Mouse (Mus musculus) hindbrain, embryonic 10.5 days (tissue): ENCODE measurements at regions not wholly inside any gene's neighbourhood (a gene's known extent, or its start where the extent isn't known, plus 50 kb on each side); places are given as distances from the start of the nearest gene placed in this dataset.

ENCODE experiments used
- DNase-seq: peaks from one replicate; pipeline ENCODE4 v3.0.0-alpha.2; 2017; ENCODE audit warnings: low spot score
- H3K27ac ChIP-seq: fragments of 300-500 bp; sonication (generic); 2 replicates; pipeline ENCODE4 v1.5.1; 2016; ENCODE audit warnings: mild to moderate bottlenecking, moderate library complexity
- H3K27me3 ChIP-seq: fragments of 300-500 bp; sonication (generic); 2 replicates; pipeline ENCODE4 v1.6.1; 2016; ENCODE audit warnings: mild to moderate bottlenecking; ENCODE audit not compliant: poor library complexity, insufficient read depth, severe bottlenecking
- H3K36me3 ChIP-seq: fragments of 300-500 bp; sonication (generic); 2 replicates; pipeline ENCODE4 v1.6.1; 2016; ENCODE audit warnings: mild to moderate bottlenecking, moderate library complexity
- H3K4me1 ChIP-seq: fragments of 300-500 bp; sonication (generic); replicated peaks from 2 replicates; pipeline ENCODE4 v1.6.1; 2016; ENCODE audit warnings: mild to moderate bottlenecking
- H3K4me3 ChIP-seq: fragments of 300-500 bp; sonication (generic); 2 replicates; pipeline ENCODE4 v1.5.1; 2016; ENCODE audit warnings: mild to moderate bottlenecking, moderate library complexity
- H3K9me3 ChIP-seq: fragments of 300-500 bp; sonication (generic); 2 replicates; pipeline ENCODE4 v1.6.1; 2016; ENCODE audit warnings: mild to moderate bottlenecking, moderate library complexity
- WGBS: fragments of 180-500 bp; shearing (Covaris S2); methylation state at CpG from one replicate; pipeline ENCODE4 v1.1.7; 2016; 5-methylcytosine and 5-hydroxymethylcytosine counted together

GRCm38 (mm10) chr14:102118166-102118565 is 388.4 kb downstream of the Lmo7 start:
- no peaks in the 10 kb centered on the region for H3K9me3 ChIP-seq
- DNase-seq = no peak
- no peaks in the 10 kb centered on the region for H3K27me3 ChIP-seq
- H3K4me1 ChIP-seq = no peaks in the 10 kb centered on the region
- no peak overlapping the region for H3K4me3 ChIP-seq
- no peaks in the 10 kb centered on the region for H3K36me3 ChIP-seq
- 93% methylated on average over 3 of the region's 3 CpGs for WGBS
- no peak overlapping the region for H3K27ac ChIP-seq

- no peaks in the 10 kb centered on the region for H3K27me3 ChIP-seq
- WGBS = 92% methylated on average over 3 of the region's 3 CpGs
- H3K4me1 ChIP-seq = no peaks in the 10 kb centered on the region
- no peak overlapping the region for H3K27ac ChIP-seq
- DNase-seq = no peak
- H3K9me3 ChIP-seq = no peaks in the 10 kb centered on the region
- no peaks in the 10 kb centered on the region for H3K36me3 ChIP-seq
- no peak overlapping the region for H3K4me3 ChIP-seq
Measured at GRCm38 (mm10) chr14:102106165-102106564, 376.4 kb downstream of the Lmo7 start.

- DNase-seq = no peak
- Histone ChIP-seq H3K36me3 (no peaks in the 10 kb centered on the region), H3K4me3 (no peak overlapping the region), H3K27me3 (no peaks in the 10 kb centered on the region), H3K27ac (no peak overlapping the region), H3K9me3 (no peaks in the 10 kb centered on the region), H3K4me1 (no peaks in the 10 kb centered on the region)
- 65% methylated on average over 1 of the region's 1 CpGs for WGBS
Measured at GRCm38 (mm10) chr14:102094105-102094504, 364.3 kb downstream of the Lmo7 start.

GRCm38 (mm10) chr14:102092557-102092956 is 362.8 kb downstream of the Lmo7 start:
- WGBS = 58% methylated on average over 6 of the region's 6 CpGs
- H3K36me3 ChIP-seq = no peaks in the 10 kb centered on the region
- no peak for DNase-seq
- no peak overlapping the region for H3K27ac ChIP-seq
- no peak overlapping the region for H3K4me3 ChIP-seq
- no peaks in the 10 kb centered on the region for H3K27me3 ChIP-seq
- H3K4me1 ChIP-seq = no peaks in the 10 kb centered on the region
- H3K9me3 ChIP-seq = no peaks in the 10 kb centered on the region

GRCm38 (mm10) chr14:102048932-102049331 is 319.2 kb downstream of the Lmo7 start:
- 19% methylated on average over 3 of the region's 3 CpGs for WGBS
- Histone ChIP-seq H3K9me3 (no peaks in the 10 kb centered on the region), H3K4me3 (no peak overlapping the region), H3K27ac (no peak overlapping the region), H3K4me1 (no peaks in the 10 kb centered on the region), H3K36me3 (no peaks in the 10 kb centered on the region), H3K27me3 (no peaks in the 10 kb centered on the region)
- DNase-seq = no peak

GRCm38 (mm10) chr14:102048485-102048884 is 318.7 kb downstream of the Lmo7 start:
- WGBS = 43% methylated on average over 3 of the region's 3 CpGs
- H3K9me3 ChIP-seq = no peaks in the 10 kb centered on the region

GRCm38 (mm10) chr14:102038145-102038544 is 308.4 kb downstream of the Lmo7 start:
- H3K27me3 ChIP-seq = no peaks in the 10 kb centered on the region
- WGBS = 91% methylated on average over 2 of the region's 2 CpGs
- H3K4me1 ChIP-seq = no peaks in the 10 kb centered on the region
- no peak overlapping the region for H3K27ac ChIP-seq
- H3K4me3 ChIP-seq = no peak overlapping the region
- no peaks in the 10 kb centered on the region for H3K9me3 ChIP-seq
- DNase-seq = no peak
- H3K36me3 ChIP-seq = no peaks in the 10 kb centered on the region

More at GRCm38 (mm10) chr14:102048485-102048884, 318.7 kb downstream of the Lmo7 start:
- no peak for DNase-seq
- H3K4me1 ChIP-seq = no peaks in the 10 kb centered on the region
- H3K36me3 ChIP-seq = no peaks in the 10 kb centered on the region
- H3K27me3 ChIP-seq = no peaks in the 10 kb centered on the region
- H3K27ac ChIP-seq = no peak overlapping the region
- no peak overlapping the region for H3K4me3 ChIP-seq

GRCm38 (mm10) chr14:102037487-102037886 is 307.7 kb downstream of the Lmo7 start:
- H3K36me3 ChIP-seq = no peaks in the 10 kb centered on the region
- H3K4me3 ChIP-seq = no peak overlapping the region
- DNase-seq = no peak
- WGBS = 94% methylated on average over 5 of the region's 5 CpGs
- H3K27me3 ChIP-seq = no peaks in the 10 kb centered on the region
- no peak overlapping the region for H3K27ac ChIP-seq
- no peaks in the 10 kb centered on the region for H3K4me1 ChIP-seq
- no peaks in the 10 kb centered on the region for H3K9me3 ChIP-seq

- Histone ChIP-seq H3K36me3 (no peaks in the 10 kb centered on the region), H3K9me3 (no peaks in the 10 kb centered on the region), H3K27me3 (no peaks in the 10 kb centered on the region), H3K4me3 (no peak overlapping the region), H3K27ac (no peak overlapping the region), H3K4me1 (no peaks in the 10 kb centered on the region)
- 88% methylated on average over 10 of the region's 10 CpGs for WGBS
- DNase-seq = no peak
Measured at GRCm38 (mm10) chr14:102031047-102031903, 301.5 kb downstream of the Lmo7 start.

- H3K27ac ChIP-seq = no peak overlapping the region
- H3K4me3 ChIP-seq = no peak overlapping the region
- no peaks in the 10 kb centered on the region for H3K9me3 ChIP-seq
- no peaks in the 10 kb centered on the region for H3K4me1 ChIP-seq
- DNase-seq = no peak
- WGBS = 57% methylated on average over 3 of the region's 3 CpGs
- no peaks in the 10 kb centered on the region for H3K27me3 ChIP-seq
- no peaks in the 10 kb centered on the region for H3K36me3 ChIP-seq
Measured at GRCm38 (mm10) chr14:102024646-102025045, 294.9 kb downstream of the Lmo7 start.

GRCm38 (mm10) chr14:102020161-102020605 is 290.4 kb downstream of the Lmo7 start:
- Histone ChIP-seq H3K4me1 (no peaks in the 10 kb centered on the region), H3K9me3 (no peaks in the 10 kb centered on the region), H3K36me3 (no peaks in the 10 kb centered on the region), H3K4me3 (no peak overlapping the region), H3K27ac (no peak overlapping the region), H3K27me3 (no peaks in the 10 kb centered on the region)
- no peak for DNase-seq
- WGBS = 73% methylated on average over 8 of the region's 8 CpGs

- Histone ChIP-seq H3K27me3 (no peaks in the 10 kb centered on the region), H3K36me3 (no peaks in the 10 kb centered on the region), H3K4me3 (no peak overlapping the region), H3K4me1 (no peaks in the 10 kb centered on the region), H3K27ac (no peak overlapping the region), H3K9me3 (no peaks in the 10 kb centered on the region)
- no peak for DNase-seq
- WGBS = 93% methylated on average over 2 of the region's 2 CpGs
Measured at GRCm38 (mm10) chr14:102019320-102019719, 289.6 kb downstream of the Lmo7 start.

- Histone ChIP-seq H3K9me3 (no peaks in the 10 kb centered on the region), H3K27me3 (no peaks in the 10 kb centered on the region), H3K4me1 (no peaks in the 10 kb centered on the region), H3K4me3 (no peak overlapping the region), H3K27ac (no peak overlapping the region), H3K36me3 (no peaks in the 10 kb centered on the region)
- no peak for DNase-seq
Measured at GRCm38 (mm10) chr14:102016572-102016971, 286.8 kb downstream of the Lmo7 start.
